Comparison of ENCODE assay signal across 13 mouse cellular contexts in genomic region chr10:76978042-76978441, GRCm38 (mm10). TPM values are rescaled to one million over a fixed set of nuclear protein-coding genes. Genes with fewer than 3 reads are reported as not detected.
A peak's percentile ranks its signal among the peaks of the same experiment; 100 is the strongest.
DNase-seq lines count a peak whose midpoint lies in the region; ATAC-seq and TF ChIP-seq lines count a peak whose summit lies in the region.
"Had no signal": no experiment of that assay in that cellular context is flagged by ENCODE, and none has a peak within 500 bp of the region (broad histone marks: within the 10 kb centered on the region; RNA-seq: fewer than 3 reads in every experiment).

No protein-coding gene starts in this region.

- 35% methylated on average over 2 of the region's 2 CpGs for WGBS in kidney, embryonic 14.5 days

- H3K4me1 ChIP-seq in kidney, embryonic 14.5 days (ENCODE audit: control insufficient read depth, insufficient read depth, low read length), result no peaks in the 10 kb centered on the region
- peaks cover 0 to 2% of the 10 kb centered on the region in 2 experiments; a peak in 2 of 4 replicates for H3K4me1 ChIP-seq in ES-E14 (ENCODE audit: control insufficient read depth in 2 of 2, insufficient read depth in 2 of 2, low read length in 2 of 2, poor library complexity in 1 of 2)
- H3K4me1 ChIP-seq: stomach, embryonic 15.5 days had no signal

- in situ Hi-C loops in ES-E14 (cut with MboI; ENCODE audit: low sequenced_read_pairs in 2 of 2, unreplicated experiment in 2 of 2), result no loop called here

- no peaks in the 10 kb centered on the region for H3K36me3 ChIP-seq in kidney, embryonic 14.5 days (ENCODE audit: control insufficient read depth, insufficient read depth, low read length)
- H3K36me3 ChIP-seq in ES-E14 (ENCODE audit: control insufficient read depth, insufficient read depth, low read length, poor library complexity, severe bottlenecking), result no peaks in the 10 kb centered on the region
- H3K36me3 ChIP-seq: forebrain, embryonic 15.5 days; heart, embryonic 13.5 days; limb, embryonic 13.5 days; stomach, embryonic 15.5 days had no signal

- H3K9ac ChIP-seq in kidney, embryonic 14.5 days (ENCODE audit: low read depth, low read length), result no peak overlapping the region
- H3K9ac ChIP-seq in ES-E14 (ENCODE audit: insufficient read depth, low read depth, low read length, poor library complexity, severe bottlenecking), result no peak overlapping the region
- H3K9ac ChIP-seq: forebrain, embryonic 15.5 days; heart, embryonic 13.5 days; limb, embryonic 13.5 days; stomach, embryonic 15.5 days had no signal

- DNase-seq in kidney, postnatal 10 days, result peak; percentile 75
- DNase-seq in ES-E14 (ENCODE audit: low read depth, low spot score), result peak; percentile 44
- peak; percentile 64 for DNase-seq in adrenal gland, postnatal 14 days
- DNase-seq in mesoderm, embryonic 11.5 days (ENCODE audit: low read depth, low spot score), result peak; percentile 66
- DNase-seq in cerebellum, postnatal 25 days, result no peak
- DNase-seq in cerebellum, postnatal 10 days, result no peak
- DNase-seq: cerebellum, postnatal 14 days had no signal

- H3K9me3 ChIP-seq in kidney, embryonic 14.5 days (ENCODE audit: control insufficient read depth, low read length), result no peaks in the 10 kb centered on the region
- no peaks in the 10 kb centered on the region for H3K9me3 ChIP-seq in ES-E14 (ENCODE audit: control insufficient read depth, insufficient read depth, low read depth, low read length)
- H3K9me3 ChIP-seq: forebrain, embryonic 15.5 days; limb, embryonic 13.5 days; stomach, embryonic 15.5 days had no signal

- H3K4me2 ChIP-seq in kidney, embryonic 14.5 days (replicated peaks; ENCODE audit: low read depth, low read length), result no peak overlapping the region
- H3K4me2 ChIP-seq: forebrain, embryonic 15.5 days; heart, embryonic 13.5 days; limb, embryonic 13.5 days; midbrain, embryonic 11.5 days; stomach, embryonic 15.5 days had no signal

- H3K27ac ChIP-seq in kidney, embryonic 14.5 days (ENCODE audit: low read depth, low read length), result no peak overlapping the region
- no peak overlapping the region for H3K27ac ChIP-seq in ES-E14 (ENCODE audit: insufficient read depth, low read depth, low read length, poor library complexity, severe bottlenecking)
- H3K27ac ChIP-seq: forebrain, embryonic 15.5 days; heart, embryonic 13.5 days; limb, embryonic 13.5 days; stomach, embryonic 15.5 days had no signal

- ATAC-seq in kidney, embryonic 14.5 days (ENCODE audit: low FRiP score, low TSS enrichment), result no peak
- ATAC-seq: forebrain, embryonic 15.5 days had no signal

- H3K4me3 ChIP-seq in kidney, embryonic 14.5 days (ENCODE audit: low read length), result no peak overlapping the region
- no peak overlapping the region for H3K4me3 ChIP-seq in ES-E14 (ENCODE audit: insufficient read depth in 1 of 2, low read depth in 1 of 2, low read length in 2 of 2, poor library complexity in 1 of 2, severe bottlenecking in 1 of 2)
- H3K4me3 ChIP-seq: forebrain, embryonic 15.5 days; heart, embryonic 13.5 days; limb, embryonic 13.5 days; stomach, embryonic 15.5 days had no signal

- no peaks in the 10 kb centered on the region for H3K27me3 ChIP-seq in kidney, embryonic 14.5 days (ENCODE audit: control insufficient read depth, insufficient read depth, low read length)
- H3K27me3 ChIP-seq: forebrain, embryonic 15.5 days; limb, embryonic 13.5 days; stomach, embryonic 15.5 days had no signal

TF ChIP-seq in ES-E14, 5 proteins besides CTCF, POLR2A, EP300 and RAD21:
- no peak for TF ChIP-seq MAFK (IDR thresholded peaks at IDR 0.05; ENCODE audit: insufficient read depth, low read depth, low read length)
- TF ChIP-seq HCFC1 (IDR thresholded peaks at IDR 0.05; ENCODE audit: borderline replicate concordance, insufficient read depth, low read length), result no peak
- TF ChIP-seq CHD2 (IDR thresholded peaks at IDR 0.05; ENCODE audit: low read depth, low read length), result no peak
- TF ChIP-seq ZNF384 (IDR thresholded peaks at IDR 0.05; ENCODE audit: low read depth, low read length), result no peak
- TF ChIP-seq ZC3H11A (IDR thresholded peaks at IDR 0.05; ENCODE audit: borderline replicate concordance, low read depth, low read length), result no peak

RNA-seq across cellular contexts. Expression of gene Pcbp3, which starts 16.4 kb away (rescaled TPM):
- polyA plus RNA-seq in kidney, embryonic 14.5 days (2014; fragmentation: Nextera tagmentation; extraction: Ambion mirVana), result 19.7 and 28.4 TPM in 2 replicates
- 7.9 and 8.7 TPM in 2 replicates for total RNA-seq in ES-E14 (2012; rRNA removed)
- total RNA-seq in adrenal gland, postnatal 14 days (2021), result 32.3 and 33.7 TPM in 2 replicates

RNA-seq across cellular contexts. Expression of gene Slc19a1, which starts 54.0 kb away (rescaled TPM):
- polyA plus RNA-seq in kidney, embryonic 14.5 days (2014; fragmentation: Nextera tagmentation; extraction: Ambion mirVana), result 34.1 and 40.9 TPM in 2 replicates
- total RNA-seq in ES-E14 (2012; rRNA removed), result 32.4 and 47.5 TPM in 2 replicates
- total RNA-seq in adrenal gland, postnatal 14 days (2021), result 21.3 and 24.2 TPM in 2 replicates

Comparison
In these comparisons a context has a peak if more than half of its experiments do, and no peak if none do; other contexts are left out.
1. DNase-seq: peak in kidney, postnatal 10 days (single experiment), ES-E14 (single experiment), adrenal gland, postnatal 14 days (single experiment) and mesoderm, embryonic 11.5 days (single experiment); none in cerebellum, postnatal 25 days (0 of 2) and cerebellum, postnatal 10 days (0 of 2).